Mouse (Mus musculus) neural tube, embryonic 14.5 days (tissue): ENCODE measurements around the gene Aig1. TPM values are rescaled to one million over a fixed set of nuclear protein-coding genes. Genes with fewer than 3 reads are reported as not detected.
A peak's percentile ranks its signal among the peaks of the same experiment; 100 is the strongest.

Experiments
- ATAC-seq: fragments of 200-750 bp; cut with Nextera tagmentation; 2 replicates; pipeline ENCODE4 v1.8.0; 2017; ENCODE audit warnings: low read depth, mild to moderate bottlenecking, moderate TSS enrichment, moderate library complexity
- H3K27ac ChIP-seq: fragments of 300-500 bp; sonication (generic); 2 replicates; pipeline ENCODE4 v1.5.1; 2014; ENCODE audit warnings: low read depth, mild to moderate bottlenecking, control low read depth, low read length, moderate library complexity, mixed read lengths
- H3K27me3 ChIP-seq: fragments of 300-500 bp; sonication (generic); 2 replicates; pipeline ENCODE4 v1.6.1; 2014; ENCODE audit warnings: low read length; ENCODE audit not compliant: control insufficient read depth, insufficient read depth
- H3K36me3 ChIP-seq: fragments of 300-500 bp; sonication (generic); 2 replicates; pipeline ENCODE4 v1.6.1; 2014; ENCODE audit warnings: low read length, mixed read lengths; ENCODE audit not compliant: control insufficient read depth, insufficient read depth
- H3K4me1 ChIP-seq: fragments of 300-500 bp; sonication (generic); 2 replicates; pipeline ENCODE4 v1.6.1; 2014; ENCODE audit warnings: low read length; ENCODE audit not compliant: control insufficient read depth, insufficient read depth
- H3K4me2 ChIP-seq: fragments of 300-500 bp; sonication (generic); 2 replicates; pipeline ENCODE4 v1.6.1; 2014; ENCODE audit warnings: mild to moderate bottlenecking, low read depth, low read length, control low read depth
- H3K4me3 ChIP-seq: fragments of 300-500 bp; sonication (generic); 2 replicates; pipeline ENCODE4 v1.5.1; 2014; ENCODE audit warnings: low read depth, low read length, control low read depth, mixed read lengths
- H3K9ac ChIP-seq: fragments of 300-500 bp; sonication (generic); replicated peaks from 2 replicates; pipeline ENCODE4 v1.6.1; 2014; ENCODE audit warnings: low read depth, mild to moderate bottlenecking, control low read depth, low read length, mixed read lengths
- H3K9me3 ChIP-seq: fragments of 300-500 bp; sonication (generic); 2 replicates; pipeline ENCODE4 v1.6.1; 2016; ENCODE audit warnings: low read length; ENCODE audit not compliant: control insufficient read depth
- WGBS: fragments of 180-500 bp; shearing (Covaris S2); extraction: QIAGEN DNeasy Blood & Tissue Kit; methylation state at CpG from one replicate; pipeline ENCODE4 v1.1.7; 2014; 5-methylcytosine and 5-hydroxymethylcytosine counted together
- polyA plus RNA-seq: library from polyadenylated mRNA; unstranded; fragments of >200 nt; fragmentation: Nextera tagmentation; extraction: Ambion mirVana; gene quantifications from 2 replicates; pipeline ENCODE4 v1.2.1, GENCODE M21; 2014

The Aig1 gene
- polyA plus RNA-seq, 1 experiment from 2014 or later: 124 TPM

- no peak for ATAC-seq
- Histone ChIP-seq H3K9me3 (no peaks in the 10 kb centered on the region), H3K36me3 (no peaks in the 10 kb centered on the region), H3K27ac (no peak overlapping the region), H3K9ac (no peak overlapping the region), H3K4me1 (no peaks in the 10 kb centered on the region), H3K4me2 (no peak overlapping the region), H3K4me3 (no peak overlapping the region), H3K27me3 (no peaks in the 10 kb centered on the region)
- WGBS: 96% methylated on average over 8 of the region's 8 CpGs
These were observed 181.5 kb downstream of the Aig1 start for GRCm38 (mm10) chr10:13687182-13687810.

- no peak overlapping the region for H3K4me3 ChIP-seq
- no peak for ATAC-seq
- H3K4me1 ChIP-seq: no peaks in the 10 kb centered on the region
- no peaks in the 10 kb centered on the region for H3K27me3 ChIP-seq
- no peak overlapping the region for H3K4me2 ChIP-seq
- no peaks in the 10 kb centered on the region for H3K9me3 ChIP-seq
- no peak overlapping the region for H3K27ac ChIP-seq
- 88% methylated on average over 5 of the region's 5 CpGs for WGBS
- H3K9ac ChIP-seq: no peak overlapping the region
- no peaks in the 10 kb centered on the region for H3K36me3 ChIP-seq
These were observed 182.7 kb downstream of the Aig1 start for GRCm38 (mm10) chr10:13686127-13686526.

DNA sequence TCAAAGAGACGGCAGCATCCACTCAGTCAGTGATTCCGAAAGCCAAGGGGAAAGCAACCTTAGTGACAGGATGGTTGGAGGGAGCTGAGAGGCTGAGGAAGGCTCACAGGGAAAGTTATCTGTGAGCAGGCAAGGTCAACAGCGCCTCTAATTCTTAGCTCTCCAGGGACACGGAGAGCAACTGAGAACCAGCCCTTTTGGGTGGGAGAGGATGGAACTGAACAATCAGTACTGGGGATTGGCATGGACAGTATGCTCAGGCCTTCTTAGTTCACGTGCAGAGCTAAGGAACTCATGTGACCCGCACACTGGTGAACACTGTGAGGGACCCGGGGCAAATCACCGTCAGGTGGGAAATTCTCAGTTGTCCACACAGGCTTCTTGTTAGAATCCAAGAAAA, 183.4 kb downstream of the Aig1 start:
- H3K4me1 ChIP-seq: no peaks in the 10 kb centered on the region
- no peak overlapping the region for H3K4me3 ChIP-seq
- H3K27ac ChIP-seq: no peak overlapping the region
- WGBS: 86% methylated on average over 8 of the region's 8 CpGs
- ATAC-seq: no peak
- no peak overlapping the region for H3K4me2 ChIP-seq
- H3K9ac ChIP-seq: no peak overlapping the region
- no peaks in the 10 kb centered on the region for H3K36me3 ChIP-seq
- H3K9me3 ChIP-seq: no peaks in the 10 kb centered on the region
- H3K27me3 ChIP-seq: no peaks in the 10 kb centered on the region

DNA sequence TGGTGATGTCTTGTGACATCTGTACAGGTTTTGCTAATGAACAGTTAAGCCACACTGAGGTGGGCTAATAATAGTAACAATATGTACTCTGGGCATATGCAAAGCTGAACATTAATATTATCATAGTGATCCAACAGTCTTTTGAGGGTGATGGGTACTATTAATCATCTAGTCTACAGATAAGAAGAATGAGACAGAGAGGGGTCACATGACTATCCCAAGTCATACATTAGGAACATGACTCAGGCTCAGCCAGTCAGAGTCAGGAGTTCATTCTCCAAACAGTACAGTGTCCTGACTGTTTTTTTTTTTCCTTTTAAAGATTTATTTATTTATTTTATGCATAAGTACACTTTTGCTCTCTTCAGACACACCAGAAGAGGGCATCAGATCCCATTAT, 184.3 kb downstream of the Aig1 start:
- Histone ChIP-seq H3K4me2 (no peak overlapping the region), H3K4me1 (no peaks in the 10 kb centered on the region), H3K9me3 (no peaks in the 10 kb centered on the region), H3K27ac (no peak overlapping the region), H3K4me3 (no peak overlapping the region), H3K36me3 (no peaks in the 10 kb centered on the region), H3K9ac (no peak overlapping the region), H3K27me3 (no peaks in the 10 kb centered on the region)
- ATAC-seq: no peak

- H3K27me3 ChIP-seq: no peaks in the 10 kb centered on the region
- ATAC-seq: peak; percentile 60; the same call in 1 of the 2 replicates
- no peak overlapping the region for H3K4me2 ChIP-seq
- H3K4me1 ChIP-seq: no peaks in the 10 kb centered on the region
- H3K27ac ChIP-seq: no peak overlapping the region
- H3K4me3 ChIP-seq: no peak overlapping the region
- H3K9ac ChIP-seq: no peak overlapping the region
- 65% methylated on average over 3 of the region's 3 CpGs for WGBS
- no peaks in the 10 kb centered on the region for H3K36me3 ChIP-seq
- no peaks in the 10 kb centered on the region for H3K9me3 ChIP-seq
These were observed 186.2 kb downstream of the Aig1 start for GRCm38 (mm10) chr10:13682565-13682964.

- no peak overlapping the region for H3K4me2 ChIP-seq
- WGBS: 95% methylated on average over 2 of the region's 2 CpGs
- H3K27me3 ChIP-seq: no peaks in the 10 kb centered on the region
- H3K27ac ChIP-seq: no peak overlapping the region
- H3K9me3 ChIP-seq: no peaks in the 10 kb centered on the region
- ATAC-seq: no peak
- no peak overlapping the region for H3K4me3 ChIP-seq
- no peak overlapping the region for H3K9ac ChIP-seq
- no peaks in the 10 kb centered on the region for H3K4me1 ChIP-seq
- no peaks in the 10 kb centered on the region for H3K36me3 ChIP-seq
These were observed 191.3 kb downstream of the Aig1 start for GRCm38 (mm10) chr10:13677440-13677839.

DNA sequence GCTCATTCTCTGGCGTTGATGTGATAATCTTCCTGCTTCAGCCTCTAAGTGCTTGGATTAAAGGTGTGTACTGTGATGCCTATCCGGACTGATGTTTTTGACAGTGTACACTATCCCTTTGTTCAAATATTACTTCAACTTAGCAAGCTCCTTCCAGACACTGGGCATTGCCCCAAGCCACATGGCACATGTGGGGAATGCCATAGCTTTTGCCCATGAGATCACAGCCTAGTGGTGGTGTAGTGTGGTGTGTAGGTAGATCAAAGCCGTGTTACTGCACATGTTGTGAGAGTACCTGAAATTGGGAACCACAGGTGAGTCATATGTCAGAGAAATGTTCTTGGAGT, 193.8 kb downstream of the Aig1 start:
- H3K9ac ChIP-seq: no peak overlapping the region
- H3K36me3 ChIP-seq: no peaks in the 10 kb centered on the region
- no peaks in the 10 kb centered on the region for H3K4me1 ChIP-seq
- WGBS: 82% methylated on average over 3 of the region's 3 CpGs
- no peaks in the 10 kb centered on the region for H3K9me3 ChIP-seq
- H3K4me3 ChIP-seq: no peak overlapping the region
- H3K27me3 ChIP-seq: no peaks in the 10 kb centered on the region
- ATAC-seq: 0 out of 2 replicates have a peak, but pooled peaks have one; percentile 34
- no peak overlapping the region for H3K4me2 ChIP-seq
- no peak overlapping the region for H3K27ac ChIP-seq

DNA sequence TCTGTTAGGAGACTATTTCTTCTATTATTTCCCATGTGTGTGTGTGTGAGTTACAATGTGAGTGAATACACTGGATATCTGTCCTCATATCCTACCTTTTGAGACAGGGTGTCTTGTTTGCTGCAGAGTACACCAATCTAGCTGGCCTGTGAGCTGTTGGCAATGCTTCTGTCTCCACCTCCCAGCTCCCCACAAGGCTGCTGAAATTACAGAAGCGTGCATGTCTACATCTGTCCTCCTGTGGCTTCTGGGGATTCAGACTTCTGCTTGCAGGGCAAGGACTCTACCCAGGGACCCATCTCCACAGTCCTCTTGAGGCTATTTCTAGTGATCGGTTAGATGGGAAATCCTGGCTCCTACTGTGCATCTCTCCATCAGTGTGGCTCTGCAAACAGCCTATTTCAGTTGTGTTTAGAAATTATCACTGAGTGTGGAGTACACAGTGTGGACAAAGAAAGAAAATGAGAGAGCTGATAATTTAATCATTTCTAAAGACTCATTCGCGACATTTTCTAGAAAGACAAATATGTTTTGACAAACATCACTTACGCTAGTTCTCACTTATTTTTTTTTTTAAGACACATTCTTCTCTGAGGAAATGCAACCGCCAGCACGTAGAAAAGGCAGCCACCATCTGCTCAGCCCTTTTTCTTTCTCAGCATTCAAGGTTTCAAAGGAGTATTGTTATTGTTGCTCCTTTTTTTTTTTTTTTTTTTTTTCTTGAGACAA, 194.3 kb downstream of the Aig1 start:
- Histone ChIP-seq H3K27ac (no peak overlapping the region; the same call in 1 of the 2 replicates), H3K4me3 (no peak overlapping the region), H3K36me3 (no peaks in the 10 kb centered on the region), H3K27me3 (no peaks in the 10 kb centered on the region), H3K9ac (no peak overlapping the region), H3K9me3 (no peaks in the 10 kb centered on the region), H3K4me2 (no peak overlapping the region), H3K4me1 (no peaks in the 10 kb centered on the region)
- no peak; the same call in 1 of the 2 replicates for ATAC-seq
- 67% methylated on average over 7 of the region's 7 CpGs for WGBS

- Histone ChIP-seq H3K9ac (no peak overlapping the region), H3K27ac (no peak overlapping the region)
- WGBS: 79% methylated on average over 10 of the region's 10 CpGs
These were observed 201.5 kb downstream of the Aig1 start for GRCm38 (mm10) chr10:13667166-13667696.

More at GRCm38 (mm10) chr10:13667166-13667696, 201.5 kb downstream of the Aig1 start:
- Histone ChIP-seq H3K4me3 (no peak overlapping the region), H3K4me2 (no peak overlapping the region), H3K27me3 (no peaks in the 10 kb centered on the region), H3K9me3 (no peaks in the 10 kb centered on the region), H3K36me3 (no peaks in the 10 kb centered on the region), H3K4me1 (no peaks in the 10 kb centered on the region)
- ATAC-seq: no peak
